Mouse (Mus musculus) left cerebral cortex, adult 2 months (tissue): Measurements from ENCODE around the gene Fam198b. TPM values are rescaled to one million over a fixed set of nuclear protein-coding genes. Genes with fewer than 3 reads are reported as not detected.

Experiments used
- DNase-seq, 2 experiments: peaks; one replicate each; pipeline ENCODE4 v3.0.0; 2021 to 2022; ENCODE audit warnings: low spot score in 2 of 2, mixed read lengths in 1 of 2; ENCODE audit errors: extremely low spot score in 1 of 2
- H3K27ac ChIP-seq: fragments of 200-600 bp; 2 replicates; pipeline ENCODE4 v1.8.1; 2022
- H3K4me3 ChIP-seq: fragments of 200-600 bp; 2 replicates; pipeline ENCODE4 v1.8.1; 2022
- CTCF ChIP-seq: fragments of 200-600 bp; IDR thresholded peaks from 2 replicates; pipeline ENCODE4 v1.8.1; 2022; ENCODE audit warnings: antibody characterized with exemption, mild to moderate bottlenecking, moderate library complexity
- intact Hi-C: fragments of 180-260 bp; cut with DNase I; formaldehyde crosslinking; loops from one replicate; pipeline ENCODE4 v1.15.1; 2025
- total RNA-seq, 2 experiments: library from RNA; stranded (reverse); gene quantifications; 2 replicates each; pipeline ENCODE4 v1.2.3; 2021

Gene Fam198b
- total RNA-seq, 2 experiments from 2014 or later = 7.3 to 8.5 TPM

- no peak for TF ChIP-seq CTCF
Measured at GRCm38 (mm10) chr3:79904238-79904757, 20.0 kb downstream of the Fam198b start.

GRCm38 (mm10) chr3:79905397-79905796 is 21.1 kb downstream of the Fam198b start:
- H3K27ac ChIP-seq = no peak overlapping the region
- intact Hi-C loops = no loop called here
- no peak for DNase-seq
- no peak overlapping the region for H3K4me3 ChIP-seq
- no peak for TF ChIP-seq CTCF

More at GRCm38 (mm10) chr3:79904238-79904757, 20.0 kb downstream of the Fam198b start:
- DNase-seq = no peak
- Histone ChIP-seq H3K4me3 (no peak overlapping the region), H3K27ac (no peak overlapping the region)
- intact Hi-C loops = no loop called here

- TF ChIP-seq CTCF = no peak
- intact Hi-C loops = no loop called here
- H3K27ac ChIP-seq = no peak overlapping the region
- no peak for DNase-seq
- H3K4me3 ChIP-seq = no peak overlapping the region
Measured at GRCm38 (mm10) chr3:79906250-79907045, 22.1 kb downstream of the Fam198b start.

- intact Hi-C loops = no loop called here
- no peak overlapping the region for H3K27ac ChIP-seq
- no peak overlapping the region for H3K4me3 ChIP-seq
- no peak for DNase-seq
- no peak for TF ChIP-seq CTCF
Measured at GRCm38 (mm10) chr3:79907223-79907622, 22.9 kb downstream of the Fam198b start.

GRCm38 (mm10) chr3:79910375-79911141 is 26.2 kb downstream of the Fam198b start:
- Histone ChIP-seq H3K4me3 (no peak overlapping the region), H3K27ac (no peak overlapping the region)
- intact Hi-C loops = no loop called here
- DNase-seq = no peak
- no peak for TF ChIP-seq CTCF

- no peak for DNase-seq
- H3K27ac ChIP-seq = no peak overlapping the region
- intact Hi-C loops = no loop called here
- no peak for TF ChIP-seq CTCF
- H3K4me3 ChIP-seq = no peak overlapping the region
Measured at GRCm38 (mm10) chr3:79911166-79911565, 26.8 kb downstream of the Fam198b start.

- TF ChIP-seq CTCF = no peak
- intact Hi-C loops = no loop called here
- H3K27ac ChIP-seq = no peak overlapping the region
- H3K4me3 ChIP-seq = no peak overlapping the region
- DNase-seq = no peak
Measured at GRCm38 (mm10) chr3:79914012-79914411, 29.7 kb downstream of the Fam198b start.

- intact Hi-C loops = no loop called here
- H3K4me3 ChIP-seq = no peak overlapping the region
- no peak for DNase-seq
- H3K27ac ChIP-seq = no peak overlapping the region
- TF ChIP-seq CTCF = no peak
Measured at GRCm38 (mm10) chr3:79916185-79916584, 31.9 kb downstream of the Fam198b start.

- Histone ChIP-seq H3K27ac (no peak overlapping the region), H3K4me3 (no peak overlapping the region)
- intact Hi-C loops = no loop called here
- no peak for DNase-seq
- TF ChIP-seq CTCF = no peak
Measured at GRCm38 (mm10) chr3:79918761-79919160, 34.4 kb downstream of the Fam198b start.

GRCm38 (mm10) chr3:79925950-79926697 is 41.8 kb downstream of the Fam198b start:
- H3K27ac ChIP-seq = no peak overlapping the region
- no peak for TF ChIP-seq CTCF
- DNase-seq = no peak
- intact Hi-C loops = no loop called here
- no peak overlapping the region for H3K4me3 ChIP-seq

- DNase-seq = no peak
- TF ChIP-seq CTCF = no peak
- intact Hi-C loops = no loop called here
- H3K27ac ChIP-seq = no peak overlapping the region
- H3K4me3 ChIP-seq = no peak overlapping the region
Measured at GRCm38 (mm10) chr3:79927050-79927449, 42.7 kb downstream of the Fam198b start.

- intact Hi-C loops = no loop called here
- no peak for DNase-seq
- Histone ChIP-seq H3K27ac (no peak overlapping the region), H3K4me3 (no peak overlapping the region)
- no peak for TF ChIP-seq CTCF
Measured at GRCm38 (mm10) chr3:79928409-79928808, 44.1 kb downstream of the Fam198b start.
